Comparison of ENCODE assay signal across 9 mouse cellular contexts in genomic region chr17:27650160-27650559, GRCm38 (mm10). TPM values are rescaled to one million over a fixed set of nuclear protein-coding genes. Genes with fewer than 3 reads are reported as not detected.
DNase-seq lines count a peak whose midpoint lies in the region; ATAC-seq and TF ChIP-seq lines count a peak whose summit lies in the region.
"Had no signal": no experiment of that assay in that cellular context is flagged by ENCODE, and none has a peak within 500 bp of the region (broad histone marks: within the 10 kb centered on the region; RNA-seq: fewer than 3 reads in every experiment).

No protein-coding gene starts in this region.

- H3K4me3 ChIP-seq in hindbrain, embryonic 14.5 days (replicated peaks; ENCODE audit: low read length) = no peak overlapping the region
- H3K4me3 ChIP-seq in hindbrain, embryonic 12.5 days = no peak overlapping the region
- H3K4me3 ChIP-seq in hindbrain, postnatal 0 days (ENCODE audit: low read length) = no peak overlapping the region
- H3K4me3 ChIP-seq: neural tube, embryonic 12.5 days had no signal

- peak; percentile 77 for TF ChIP-seq CTCF in Patski (IDR thresholded peaks at IDR 0.05)
- peak; percentile 64 for TF ChIP-seq CTCF in hindbrain, postnatal 0 days (IDR thresholded peaks at IDR 0.05; ENCODE audit: low read depth)

- CTCF ChIA-PET in Patski (lab: Charles Lee) = interaction anchor here (0.9 to 1.1 kb wide), 3 partner anchors 17 to 74 kb away, joined by 3 to 4 read pairs (median 3); no protein-coding TSS in a partner anchor

- peak; percentile 61 for DNase-seq in hindbrain, embryonic 14.5 days (ENCODE audit: low spot score)
- peak; percentile 79 for DNase-seq in A20 (ENCODE audit: low read depth, low spot score)
- no peak for DNase-seq in Patski (ENCODE audit: low read depth, low spot score)
- DNase-seq in cerebellum, postnatal 14 days = peak; percentile 76 to 77
- peak; percentile 33 for DNase-seq in hindbrain, postnatal 0 days (ENCODE audit: low spot score)
- DNase-seq in lung, postnatal 25 days (ENCODE audit: low spot score) = peak; percentile 62
- DNase-seq in thymus, postnatal 0 days (ENCODE audit: low spot score) = peak; percentile 82

- no peaks in the 10 kb centered on the region for H3K9me3 ChIP-seq in hindbrain, embryonic 14.5 days (ENCODE audit: control insufficient read depth, low read length)
- no peaks in the 10 kb centered on the region for H3K9me3 ChIP-seq in hindbrain, embryonic 12.5 days (replicated peaks)
- H3K9me3 ChIP-seq in hindbrain, postnatal 0 days (ENCODE audit: low read length) = no peaks in the 10 kb centered on the region
- H3K9me3 ChIP-seq: neural tube, embryonic 12.5 days had no signal

- in situ Hi-C loops in Patski (cut with MboI; ENCODE audit: low pct_unique_long_range_greater_than_20kb) = no loop called here

- peaks cover 5% of the 10 kb centered on the region; the same call in 1 of the 2 replicates for H3K4me1 ChIP-seq in hindbrain, embryonic 14.5 days (replicated peaks; ENCODE audit: control insufficient read depth, insufficient read depth, low read length)
- peaks cover 5% of the 10 kb centered on the region for H3K4me1 ChIP-seq in hindbrain, embryonic 12.5 days
- H3K4me1 ChIP-seq in hindbrain, postnatal 0 days (ENCODE audit: insufficient read depth, low read length) = 0 out of 2 replicates have a peak, but pooled peaks cover 4% of the 10 kb centered on the region

- no peak overlapping the region for H3K9ac ChIP-seq in hindbrain, embryonic 14.5 days
- no peak overlapping the region for H3K9ac ChIP-seq in hindbrain, embryonic 12.5 days
- H3K9ac ChIP-seq in hindbrain, postnatal 0 days (replicated peaks; ENCODE audit: low read length) = no peak overlapping the region
- H3K9ac ChIP-seq: neural tube, embryonic 12.5 days had no signal

- H3K36me3 ChIP-seq in hindbrain, embryonic 14.5 days (replicated peaks; ENCODE audit: control insufficient read depth, insufficient read depth) = no peaks in the 10 kb centered on the region
- H3K36me3 ChIP-seq in hindbrain, embryonic 12.5 days = no peaks in the 10 kb centered on the region
- H3K36me3 ChIP-seq in hindbrain, postnatal 0 days (ENCODE audit: insufficient read depth, low read length) = no peaks in the 10 kb centered on the region
- H3K36me3 ChIP-seq: neural tube, embryonic 12.5 days had no signal

- no peak for ATAC-seq in hindbrain, embryonic 14.5 days (ENCODE audit: low FRiP score)
- no peak for ATAC-seq in hindbrain, embryonic 12.5 days (ENCODE audit: low FRiP score)
- peak; percentile 34 for ATAC-seq in Patski
- ATAC-seq in hindbrain, postnatal 0 days = no peak

- no peaks in the 10 kb centered on the region for H3K27me3 ChIP-seq in hindbrain, embryonic 14.5 days (ENCODE audit: control insufficient read depth, insufficient read depth, low read length)
- H3K27me3 ChIP-seq in hindbrain, embryonic 12.5 days = peaks cover 24% of the 10 kb centered on the region
- H3K27me3 ChIP-seq in Patski = peaks cover 19% of the 10 kb centered on the region
- no peaks in the 10 kb centered on the region for H3K27me3 ChIP-seq in hindbrain, postnatal 0 days (ENCODE audit: insufficient read depth, low read length)

- H3K4me2 ChIP-seq in hindbrain, embryonic 14.5 days (replicated peaks) = no peak overlapping the region
- H3K4me2 ChIP-seq in hindbrain, embryonic 12.5 days (replicated peaks) = no peak overlapping the region
- no peak overlapping the region for H3K4me2 ChIP-seq in hindbrain, postnatal 0 days (ENCODE audit: low read depth, low read length)
- H3K4me2 ChIP-seq: neural tube, embryonic 12.5 days had no signal

- POLR2A ChIA-PET in Patski (lab: Charles Lee) = no interaction called here

- WGBS in hindbrain, embryonic 14.5 days = 13% methylated on average over 12 of the region's 12 CpGs
- WGBS in hindbrain, embryonic 12.5 days = 10% methylated on average over 12 of the region's 12 CpGs
- WGBS in hindbrain, postnatal 0 days = 10% methylated on average over 12 of the region's 12 CpGs

- no peak overlapping the region for H3K27ac ChIP-seq in hindbrain, embryonic 14.5 days
- no peak overlapping the region for H3K27ac ChIP-seq in hindbrain, embryonic 12.5 days
- no peak overlapping the region for H3K27ac ChIP-seq in hindbrain, postnatal 0 days
- H3K27ac ChIP-seq: neural tube, embryonic 12.5 days had no signal

RNA-seq across cellular contexts. Expression of gene Pacsin1, which starts 5.1 kb away (rescaled TPM):
- 44.5 and 51.7 TPM in 2 replicates for polyA plus RNA-seq in hindbrain, embryonic 14.5 days (2014; fragmentation: Nextera tagmentation; extraction: Ambion mirVana)
- polyA plus RNA-seq in hindbrain, embryonic 12.5 days (2016; fragmentation: Nextera tagmentation; extraction: Ambion mirVana) = 11.0 and 13.4 TPM in 2 replicates
- polyA plus RNA-seq in Patski (2021) = 0.05 TPM
- total RNA-seq in hindbrain, postnatal 0 days (2014; rRNA removed) = 38.3 and 62.9 TPM in 2 replicates
- 80.0 and 85.1 TPM in 2 replicates for polyA plus RNA-seq in hindbrain, postnatal 0 days (2015; fragmentation: Nextera tagmentation; extraction: Ambion mirVana)
- polyA plus RNA-seq in thymus, postnatal 0 days (2015; fragmentation: Nextera tagmentation; extraction: Ambion mirVana) = 19.8 and 20.1 TPM in 2 replicates

RNA-seq across cellular contexts. Expression of gene Rps10, which starts 13.7 kb away (rescaled TPM):
- 489 and 624 TPM in 2 replicates for polyA plus RNA-seq in hindbrain, embryonic 14.5 days (2014; fragmentation: Nextera tagmentation; extraction: Ambion mirVana)
- 618 and 712 TPM in 2 replicates for polyA plus RNA-seq in hindbrain, embryonic 12.5 days (2016; fragmentation: Nextera tagmentation; extraction: Ambion mirVana)
- 1,510 TPM for polyA plus RNA-seq in Patski (2021)
- total RNA-seq in hindbrain, postnatal 0 days (2014; rRNA removed) = 1,174 and 1,303 TPM in 2 replicates
- polyA plus RNA-seq in hindbrain, postnatal 0 days (2015; fragmentation: Nextera tagmentation; extraction: Ambion mirVana) = 497 and 519 TPM in 2 replicates
- polyA plus RNA-seq in thymus, postnatal 0 days (2015; fragmentation: Nextera tagmentation; extraction: Ambion mirVana) = 1,579 and 1,606 TPM in 2 replicates

RNA-seq across cellular contexts. Expression of gene RPS10-NUDT3, which starts 15.1 kb away (rescaled TPM):
- not detected in 2 replicates for polyA plus RNA-seq in hindbrain, embryonic 14.5 days (2014; fragmentation: Nextera tagmentation; extraction: Ambion mirVana)
- polyA plus RNA-seq in hindbrain, embryonic 12.5 days (2016; fragmentation: Nextera tagmentation; extraction: Ambion mirVana) = not detected in 2 replicates
- polyA plus RNA-seq in Patski (2021) = 1.7 TPM
- total RNA-seq in hindbrain, postnatal 0 days (2014; rRNA removed) = not detected in 2 replicates
- polyA plus RNA-seq in hindbrain, postnatal 0 days (2015; fragmentation: Nextera tagmentation; extraction: Ambion mirVana) = not detected in 2 replicates
- polyA plus RNA-seq in thymus, postnatal 0 days (2015; fragmentation: Nextera tagmentation; extraction: Ambion mirVana) = not detected in 2 replicates
- polyA plus RNA-seq: neural tube, embryonic 12.5 days had no signal

RNA-seq across cellular contexts. Expression of gene Nudt3, which starts 26.9 kb away (rescaled TPM):
- 107 and 115 TPM in 2 replicates for polyA plus RNA-seq in hindbrain, embryonic 14.5 days (2014; fragmentation: Nextera tagmentation; extraction: Ambion mirVana)
- 199 and 204 TPM in 2 replicates for polyA plus RNA-seq in hindbrain, embryonic 12.5 days (2016; fragmentation: Nextera tagmentation; extraction: Ambion mirVana)
- 196 TPM for polyA plus RNA-seq in Patski (2021)
- 252 and 264 TPM in 2 replicates for total RNA-seq in hindbrain, postnatal 0 days (2014; rRNA removed)
- 210 and 220 TPM in 2 replicates for polyA plus RNA-seq in hindbrain, postnatal 0 days (2015; fragmentation: Nextera tagmentation; extraction: Ambion mirVana)
- polyA plus RNA-seq in thymus, postnatal 0 days (2015; fragmentation: Nextera tagmentation; extraction: Ambion mirVana) = 80.5 and 87.8 TPM in 2 replicates

Comparison
In these comparisons a context has a peak if more than half of its experiments do, and no peak if none do; other contexts are left out.
1. RNA of gene Pacsin1, which starts 5.1 kb away (polyA plus RNA-seq): 80.0 to 85.1 TPM in hindbrain, postnatal 0 days, 44.5 to 51.7 TPM in hindbrain, embryonic 14.5 days, 19.8 to 20.1 TPM in thymus, postnatal 0 days and 11.0 to 13.4 TPM in hindbrain, embryonic 12.5 days; 0.05 TPM in Patski (single experiment); every median in the first group is over 10 times any median in the second.